Mouse (Mus musculus) kidney, postnatal 4 days (tissue): ENCODE measurements around the gene Sfswap.
"Not testable (repeated sequence)": the region's sequence is repeated elsewhere in the genome, so short reads cannot be mapped to it uniquely, and the experiment has no call there.

Experiments used
- DNase-seq, 2 experiments: peaks; one replicate each; pipeline ENCODE4 v3.0.0; 2021; ENCODE audit warnings: mixed read lengths in 2 of 2

Gene Sfswap

GRCm38 (mm10) chr5:129500722-129501634, at the start of gene Sfswap:
TSS of gene Sfswap (plus strand) at chr5:129501221.
- peak; percentile 85 to 91 for DNase-seq

- DNase-seq = no peak
These were observed 48.5 kb upstream of the Sfswap start for GRCm38 (mm10) chr5:129452561-129452960.

GRCm38 (mm10) chr5:129454802-129455528, 46.1 kb upstream of the Sfswap start:
- DNase-seq = peak; percentile 81 to 87

GRCm38 (mm10) chr5:129455529-129455896, 45.5 kb upstream of the Sfswap start:
- DNase-seq = no peak

- no peak for DNase-seq
These were observed 44.4 kb upstream of the Sfswap start for GRCm38 (mm10) chr5:129456579-129457140.

GRCm38 (mm10) chr5:129458109-129458508, 42.9 kb upstream of the Sfswap start:
- DNase-seq = no peak

GRCm38 (mm10) chr5:129458541-129458940, 42.5 kb upstream of the Sfswap start:
- no peak for DNase-seq

GRCm38 (mm10) chr5:129460798-129461476, 40.1 kb upstream of the Sfswap start:
- peak; percentile 33 to 56 for DNase-seq

GRCm38 (mm10) chr5:129463648-129464047, 37.4 kb upstream of the Sfswap start:
- not testable (repeated sequence) for DNase-seq

- DNase-seq = no peak
These were observed 35.2 kb upstream of the Sfswap start for GRCm38 (mm10) chr5:129465788-129466187.

GRCm38 (mm10) chr5:129475532-129476045, 25.4 kb upstream of the Sfswap start:
- DNase-seq = no peak

- peak in 1 of 2 experiments; percentile 10 for DNase-seq
These were observed 11.1 kb upstream of the Sfswap start for GRCm38 (mm10) chr5:129489879-129490278.

- DNase-seq = peak; percentile 23 to 38
These were observed 650 bp downstream of the Sfswap start for GRCm38 (mm10) chr5:129501671-129502070.

- DNase-seq = no peak
These were observed 5.9 kb downstream of the Sfswap start for GRCm38 (mm10) chr5:129506886-129507285.

GRCm38 (mm10) chr5:129518180-129518579, 17.2 kb downstream of the Sfswap start:
- DNase-seq = peak; percentile 18 to 42

GRCm38 (mm10) chr5:129518786-129519185, 17.8 kb downstream of the Sfswap start:
- DNase-seq = no peak

GRCm38 (mm10) chr5:129519591-129519990, 18.6 kb downstream of the Sfswap start:
- no peak for DNase-seq

GRCm38 (mm10) chr5:129521501-129521900, 20.5 kb downstream of the Sfswap start:
- DNase-seq = no peak

- no peak for DNase-seq
These were observed 20.9 kb downstream of the Sfswap start for GRCm38 (mm10) chr5:129521913-129522312.

- DNase-seq = no peak
These were observed 22.1 kb downstream of the Sfswap start for GRCm38 (mm10) chr5:129523166-129523565.

- peak in 1 of 2 experiments; percentile 22 for DNase-seq
These were observed 23.7 kb downstream of the Sfswap start for GRCm38 (mm10) chr5:129524751-129525150.

GRCm38 (mm10) chr5:129527162-129527561, 26.1 kb downstream of the Sfswap start:
- DNase-seq = no peak

GRCm38 (mm10) chr5:129529571-129529970, 28.6 kb downstream of the Sfswap start:
- DNase-seq = no peak
